23 mouse cellular contexts compared by ENCODE assay signal in genomic region chr1:163517966-163518365, GRCm38 (mm10).
DNase-seq lines count a peak whose midpoint lies in the region; ATAC-seq and TF ChIP-seq lines count a peak whose summit lies in the region.
"Had no signal": no experiment of that assay in that cellular context is flagged by ENCODE, and none has a peak within 500 bp of the region (broad histone marks: within the 10 kb centered on the region; RNA-seq: fewer than 3 reads in every experiment).

No protein-coding gene starts in this region.

- H3K4me3 ChIP-seq in heart, adult 2 months, result no peak overlapping the region
- H3K4me3 ChIP-seq: heart, embryonic 10.5 days; heart, embryonic 13.5 days; hindbrain, embryonic 12.5 days; hindbrain, embryonic 15.5 days had no signal

- no peaks in the 10 kb centered on the region for H3K27me3 ChIP-seq in heart, adult 2 months (ENCODE audit: control insufficient read depth, insufficient read depth, low read length)
- H3K27me3 ChIP-seq: CH12.LX; heart, embryonic 13.5 days; hindbrain, embryonic 12.5 days; hindbrain, embryonic 15.5 days had no signal

- intact Hi-C loops in heart, adult 2 months (cut with DNase I), result no loop called here

- no peak for TF ChIP-seq CTCF in heart, adult 2 months (IDR thresholded peaks at IDR 0.05)

- peak; percentile 9 for DNase-seq in heart, adult 8-10 months (ENCODE audit: low spot score)
- DNase-seq in heart, adult 2 months, result no peak
- DNase-seq in lung, postnatal 36 days, result peak; percentile 4
- no peak for DNase-seq in lung, postnatal 10 days
- DNase-seq in skeletal muscle tissue, adult 2 months (ENCODE audit: low read depth, low spot score), result peak; percentile 25
- no peak for DNase-seq in adipocyte (ENCODE audit: low spot score)
- DNase-seq: adrenal gland, postnatal 10 days; adrenal gland, postnatal 36 days; B cell, adult 2 months; cerebellum, adult 18-20 months; cerebellum, adult 9-10 months; cerebellum, postnatal 14 days; forebrain, postnatal 0 days; gastrocnemius, postnatal 25 days; heart, postnatal 14 days had no signal

- no peak for TF ChIP-seq POLR2A in heart, adult 2 months (IDR thresholded peaks at IDR 0.05; ENCODE audit: insufficient read depth, low read depth, low read length)

- no peak for ATAC-seq in granulocyte monocyte progenitor cell, adult 5-6 weeks (replicated peaks; ENCODE audit: poor library complexity, severe bottlenecking)
- ATAC-seq: forebrain, embryonic 14.5 days; forebrain, postnatal 0 days had no signal

- H3K4me1 ChIP-seq in heart, adult 2 months (ENCODE audit: control insufficient read depth, insufficient read depth, low read length), result no peaks in the 10 kb centered on the region
- H3K4me1 ChIP-seq: heart, embryonic 10.5 days; heart, embryonic 13.5 days; hindbrain, embryonic 12.5 days; hindbrain, embryonic 15.5 days had no signal

- H3K9ac ChIP-seq in heart, adult 2 months (ENCODE audit: low read depth, low read length), result no peak overlapping the region
- H3K9ac ChIP-seq: forebrain, postnatal 0 days; heart, embryonic 13.5 days; hindbrain, embryonic 12.5 days; hindbrain, embryonic 15.5 days had no signal

- no peak overlapping the region for H3K27ac ChIP-seq in heart, adult 2 months
- H3K27ac ChIP-seq: heart, embryonic 10.5 days; heart, embryonic 13.5 days; hindbrain, embryonic 12.5 days; hindbrain, embryonic 15.5 days had no signal

- no peaks in the 10 kb centered on the region for H3K79me2 ChIP-seq in heart, adult 2 months (replicated peaks; ENCODE audit: control insufficient read depth, insufficient read depth, low read length)

- WGBS in heart, adult 2 months, result 64% methylated on average over 5 of the region's 5 CpGs

- H3K36me3 ChIP-seq in heart, adult 2 months (ENCODE audit: control insufficient read depth, insufficient read depth, low read length), result no peaks in the 10 kb centered on the region
- H3K36me3 ChIP-seq: G1E; heart, embryonic 10.5 days; heart, embryonic 13.5 days; hindbrain, embryonic 12.5 days; hindbrain, embryonic 15.5 days had no signal

- no peak for TF ChIP-seq EP300 in heart, adult 2 months (IDR thresholded peaks at IDR 0.05; ENCODE audit: insufficient read depth, low read depth, low read length)

Comparison
In these comparisons a context has a peak if more than half of its experiments do, and no peak if none do; other contexts are left out.
1. DNase-seq: peak in heart, adult 8-10 months (single experiment), lung, postnatal 36 days (single experiment) and skeletal muscle tissue, adult 2 months (single experiment); none in heart, adult 2 months (0 of 2), lung, postnatal 10 days (single experiment) and adipocyte (single experiment).